Mouse (Mus musculus) cerebellum, adult 11-12 months (tissue): ENCODE data around the gene Emsy.

Experiments used
- DNase-seq: peaks from one replicate; pipeline ENCODE4 v3.0.0; 2022

Gene Emsy

GRCm38 (mm10) chr7:98656531-98657221 lies at the start of gene Emsy:
TSS of gene Emsy (minus strand) at chr7:98656783.
- DNase-seq, result peak; percentile 98

GRCm38 (mm10) chr7:98704276-98704675 lies 47.7 kb upstream of the Emsy start:
- DNase-seq, result no peak

GRCm38 (mm10) chr7:98703365-98703881 lies 46.8 kb upstream of the Emsy start:
- DNase-seq, result peak; percentile 64

- peak; percentile 100 for DNase-seq
Observed at GRCm38 (mm10) chr7:98702283-98703240, 46.0 kb upstream of the Emsy start, which contains the start of gene Thap12. TSS of gene Thap12 (plus strand) at chr7:98703103.

GRCm38 (mm10) chr7:98701771-98702170 lies 45.2 kb upstream of the Emsy start:
- peak; percentile 24 for DNase-seq

GRCm38 (mm10) chr7:98698590-98698989 lies 42.0 kb upstream of the Emsy start:
- DNase-seq, result no peak

- DNase-seq, result no peak
Observed at GRCm38 (mm10) chr7:98698041-98698440, 41.5 kb upstream of the Emsy start.

- no peak for DNase-seq
Observed at GRCm38 (mm10) chr7:98697496-98697895, 40.9 kb upstream of the Emsy start.

- no peak for DNase-seq
Observed at GRCm38 (mm10) chr7:98694046-98694445, 37.5 kb upstream of the Emsy start.

- DNase-seq, result no peak
Observed at GRCm38 (mm10) chr7:98692761-98693546, 36.4 kb upstream of the Emsy start.

GRCm38 (mm10) chr7:98690831-98691230 lies 34.2 kb upstream of the Emsy start:
- no peak for DNase-seq

GRCm38 (mm10) chr7:98690126-98690525 lies 33.5 kb upstream of the Emsy start:
- no peak for DNase-seq

GRCm38 (mm10) chr7:98685895-98686294 lies 29.3 kb upstream of the Emsy start:
- no peak for DNase-seq

GRCm38 (mm10) chr7:98682821-98683220 lies 26.2 kb upstream of the Emsy start:
- DNase-seq, result no peak

GRCm38 (mm10) chr7:98680691-98681090 lies 24.1 kb upstream of the Emsy start:
- no peak for DNase-seq

- DNase-seq, result no peak
Observed at GRCm38 (mm10) chr7:98678441-98678840, 21.9 kb upstream of the Emsy start.

GRCm38 (mm10) chr7:98677511-98677910 lies 20.9 kb upstream of the Emsy start:
- no peak for DNase-seq

GRCm38 (mm10) chr7:98674344-98674743 lies 17.8 kb upstream of the Emsy start:
- no peak for DNase-seq

GRCm38 (mm10) chr7:98672241-98672955 lies 15.8 kb upstream of the Emsy start:
- DNase-seq, result no peak

- DNase-seq, result no peak
Observed at GRCm38 (mm10) chr7:98671416-98671815, 14.8 kb upstream of the Emsy start.

GRCm38 (mm10) chr7:98670831-98671230 lies 14.2 kb upstream of the Emsy start:
- no peak for DNase-seq
